Mouse (Mus musculus): ENCODE results near the gene Myo6.

DNA sequence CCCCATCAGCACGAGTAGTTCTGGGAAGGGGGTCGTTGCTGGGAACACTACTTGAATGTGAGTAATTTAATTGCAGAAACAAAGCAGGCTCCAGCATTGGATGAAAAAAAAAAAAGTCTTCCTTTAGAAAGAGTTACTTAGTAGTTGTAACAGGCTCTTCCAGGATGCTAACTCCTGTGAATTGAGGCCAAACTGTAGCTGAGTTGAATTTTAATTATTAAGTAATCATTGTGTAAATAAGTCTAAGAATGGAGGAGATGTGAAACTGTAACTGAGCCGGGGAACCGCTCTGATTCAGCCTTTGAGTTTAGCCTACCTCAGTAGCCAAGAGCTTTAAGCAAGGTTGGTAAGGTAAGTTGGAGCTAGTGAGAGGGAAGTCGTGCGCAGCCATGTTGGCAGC lies 36.0 kb downstream of the Myo6 start:
- TF ChIP-seq CTCF (IDR thresholded peaks at IDR 0.05; ENCODE audit: borderline replicate concordance, control insufficient read depth, extremely low read depth, insufficient read depth, low read length, poor library complexity): no peak
- TF ChIP-seq POLR2A (IDR thresholded peaks at IDR 0.05; ENCODE audit: control insufficient read depth, extremely low read depth, insufficient read depth, low read length, poor library complexity): no peak
